Mouse (Mus musculus) C2C12 (cell line): ENCODE data around the gene Kif26b. TPM values are rescaled to one million over a fixed set of nuclear protein-coding genes. Genes with fewer than 3 reads are reported as not detected.

Source experiments
- H3K27me3 ChIP-seq: one replicate; pipeline ENCODE4 v1.6.1; 2011; ENCODE audit not compliant: control insufficient read depth, insufficient read depth, insufficient read length
- H3K36me3 ChIP-seq: one replicate; pipeline ENCODE4 v1.6.1; 2011; ENCODE audit not compliant: control insufficient read depth, insufficient read depth
- H3K4me3 ChIP-seq: one replicate; pipeline ENCODE4 v1.5.1; 2011; ENCODE audit warnings: mild to moderate bottlenecking, control low read depth; ENCODE audit not compliant: poor library complexity, insufficient read depth, severe bottlenecking
- H3K79me2 ChIP-seq: one replicate; pipeline ENCODE4 v1.6.1; 2011; ENCODE audit not compliant: control insufficient read depth, insufficient read depth
- H3K79me3 ChIP-seq: one replicate; pipeline ENCODE4 v1.6.1; 2011; ENCODE audit warnings: low read depth, control low read depth
- H3ac ChIP-seq: one replicate; pipeline ENCODE3; 2011; ENCODE audit warnings: low read depth; ENCODE audit not compliant: control insufficient read depth, insufficient read length
- CEBPB ChIP-seq: IDR thresholded peaks from one replicate; pipeline ENCODE4 v1.6.1; 2011; ENCODE audit warnings: low read depth, mild to moderate bottlenecking, control low read depth, moderate library complexity
- CTCF ChIP-seq: IDR thresholded peaks from one replicate; pipeline ENCODE4 v1.5.1; 2011; ENCODE audit not compliant: control insufficient read depth, insufficient read depth, insufficient read length
- FOSL1 ChIP-seq: IDR thresholded peaks from one replicate; pipeline ENCODE4 v1.8.0; 2011; ENCODE audit warnings: mild to moderate bottlenecking, low read length; ENCODE audit not compliant: poor library complexity, insufficient read depth, severe bottlenecking
- MAX ChIP-seq: IDR thresholded peaks from one replicate; pipeline ENCODE4 v1.6.1; 2011; ENCODE audit warnings: mild to moderate bottlenecking, control low read depth
- MYOD1 ChIP-seq: IDR thresholded peaks from one replicate; pipeline ENCODE4 v1.6.1; 2011; ENCODE audit warnings: low read depth; ENCODE audit not compliant: control insufficient read depth, insufficient read length
- MYOG ChIP-seq: IDR thresholded peaks from one replicate; pipeline ENCODE4 v1.6.1; 2011; ENCODE audit not compliant: control insufficient read depth, insufficient read length; ENCODE audit errors: extremely low read depth
- USF1 ChIP-seq: IDR thresholded peaks from one replicate; pipeline ENCODE4 v1.6.1; 2011; ENCODE audit warnings: low read depth, mild to moderate bottlenecking, control low read depth, moderate library complexity
- polyA plus RNA-seq: library from polyadenylated mRNA; unstranded; fragments of >200 nt; fragmentation: generic; extraction: Trizol; gene quantifications from one replicate; pipeline ENCODE4 v1.2.1, GENCODE M21; 2012; ENCODE audit warnings: missing spikeins

Gene Kif26b
- polyA plus RNA-seq, 1 experiment = 1.8 TPM

- Histone ChIP-seq H3K36me3 (no peaks in the 10 kb centered on the region), H3K79me3 (no peaks in the 10 kb centered on the region), H3K27me3 (no peaks in the 10 kb centered on the region), H3K79me2 (no peaks in the 10 kb centered on the region), H3ac (no peak overlapping the region), H3K4me3 (no peak overlapping the region)
- no peak for TF ChIP-seq MAX
- no peak for TF ChIP-seq CTCF
- no peak for TF ChIP-seq MYOG
- no peak for TF ChIP-seq FOSL1
- no peak for TF ChIP-seq USF1
Observed at GRCm38 (mm10) chr1:178768976-178769375, 240.1 kb downstream of the Kif26b start.

- TF ChIP-seq USF1 (no peak), CTCF (no peak), MYOG (no peak), FOSL1 (no peak)
Observed at GRCm38 (mm10) chr1:178769988-178770387, 241.1 kb downstream of the Kif26b start.

GRCm38 (mm10) chr1:178770626-178771362, 241.9 kb downstream of the Kif26b start:
- no peaks in the 10 kb centered on the region for H3K79me3 ChIP-seq
- TF ChIP-seq CTCF = no peak
- TF ChIP-seq MAX = no peak
- no peak for TF ChIP-seq CEBPB
- no peak for TF ChIP-seq FOSL1
- no peak for TF ChIP-seq USF1
- TF ChIP-seq MYOG = no peak
- no peak for TF ChIP-seq MYOD1
- no peak overlapping the region for H3K4me3 ChIP-seq
- no peaks in the 10 kb centered on the region for H3K79me2 ChIP-seq
- no peaks in the 10 kb centered on the region for H3K27me3 ChIP-seq
- H3K36me3 ChIP-seq = no peaks in the 10 kb centered on the region
- no peak overlapping the region for H3ac ChIP-seq

More at GRCm38 (mm10) chr1:178769988-178770387, 241.1 kb downstream of the Kif26b start:
- Histone ChIP-seq H3K4me3 (no peak overlapping the region), H3K36me3 (no peaks in the 10 kb centered on the region), H3K79me2 (no peaks in the 10 kb centered on the region), H3ac (no peak overlapping the region), H3K27me3 (no peaks in the 10 kb centered on the region), H3K79me3 (no peaks in the 10 kb centered on the region)

- no peaks in the 10 kb centered on the region for H3K79me3 ChIP-seq
- H3ac ChIP-seq = no peak overlapping the region
- H3K79me2 ChIP-seq = no peaks in the 10 kb centered on the region
- no peaks in the 10 kb centered on the region for H3K36me3 ChIP-seq
- TF ChIP-seq USF1 (no peak), FOSL1 (no peak), MAX (no peak), CEBPB (no peak), MYOG (no peak), MYOD1 (no peak), CTCF (no peak)
- no peak overlapping the region for H3K4me3 ChIP-seq
- no peaks in the 10 kb centered on the region for H3K27me3 ChIP-seq
Observed at GRCm38 (mm10) chr1:178779742-178780141, 250.8 kb downstream of the Kif26b start.

GRCm38 (mm10) chr1:178784043-178784442, 255.1 kb downstream of the Kif26b start:
- Histone ChIP-seq H3K27me3 (no peaks in the 10 kb centered on the region), H3ac (no peak overlapping the region), H3K4me3 (no peak overlapping the region), H3K79me2 (no peaks in the 10 kb centered on the region), H3K79me3 (no peaks in the 10 kb centered on the region), H3K36me3 (no peaks in the 10 kb centered on the region)
- TF ChIP-seq CEBPB = no peak
- TF ChIP-seq MYOG = no peak
- no peak for TF ChIP-seq MYOD1
- TF ChIP-seq FOSL1 = no peak
- TF ChIP-seq CTCF = no peak
- TF ChIP-seq MAX = no peak
- no peak for TF ChIP-seq USF1

- Histone ChIP-seq H3K4me3 (no peak overlapping the region), H3K27me3 (no peaks in the 10 kb centered on the region), H3K79me2 (no peaks in the 10 kb centered on the region), H3K79me3 (no peaks in the 10 kb centered on the region), H3ac (no peak overlapping the region), H3K36me3 (no peaks in the 10 kb centered on the region)
- TF ChIP-seq FOSL1 = no peak
- TF ChIP-seq CEBPB = no peak
- TF ChIP-seq MYOD1 = no peak
- no peak for TF ChIP-seq MYOG
- no peak for TF ChIP-seq CTCF
Observed at GRCm38 (mm10) chr1:178791266-178791665, 262.3 kb downstream of the Kif26b start.
